Mouse (Mus musculus): Measurements from ENCODE around the gene Gm11567.
"Not testable (repeated sequence)": the region's sequence is repeated elsewhere in the genome, so short reads cannot be mapped to it uniquely, and the experiment has no call there.

Gene Gm11567

GRCm38 (mm10) chr11:99878887-99879286, at the start of gene Gm11567:
TSS of gene Gm11567 (plus strand) at chr11:99879187.
- not testable (repeated sequence) for DNase-seq (ENCODE audit: low spot score in 2 of 2)

DNA sequence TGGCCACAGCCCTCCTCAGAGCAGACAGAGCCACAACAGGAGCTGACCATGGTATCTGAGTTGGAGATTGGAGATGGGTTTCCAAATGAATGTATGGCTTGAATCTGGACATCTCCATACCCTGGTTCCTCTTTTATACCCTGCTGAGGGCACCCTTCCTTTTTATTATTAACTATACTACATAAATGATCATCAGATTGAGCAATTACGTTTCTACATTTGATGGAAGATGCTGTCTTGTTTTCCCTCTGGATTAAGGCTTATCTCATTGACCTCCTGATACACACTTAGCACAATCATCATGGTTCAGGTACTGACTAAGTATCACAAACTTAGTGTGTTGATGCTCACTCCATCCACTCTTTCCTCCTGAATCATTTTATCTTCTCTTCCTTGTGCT, 41.0 kb upstream of the Gm11567 start, which contains the start of gene 2300003K06Rik:
Gene 2300003K06Rik (minus strand): TSS at position 101 of the 400 bp plus-strand sequence.
- no peak for DNase-seq (ENCODE audit: low spot score in 2 of 2)

DNA sequence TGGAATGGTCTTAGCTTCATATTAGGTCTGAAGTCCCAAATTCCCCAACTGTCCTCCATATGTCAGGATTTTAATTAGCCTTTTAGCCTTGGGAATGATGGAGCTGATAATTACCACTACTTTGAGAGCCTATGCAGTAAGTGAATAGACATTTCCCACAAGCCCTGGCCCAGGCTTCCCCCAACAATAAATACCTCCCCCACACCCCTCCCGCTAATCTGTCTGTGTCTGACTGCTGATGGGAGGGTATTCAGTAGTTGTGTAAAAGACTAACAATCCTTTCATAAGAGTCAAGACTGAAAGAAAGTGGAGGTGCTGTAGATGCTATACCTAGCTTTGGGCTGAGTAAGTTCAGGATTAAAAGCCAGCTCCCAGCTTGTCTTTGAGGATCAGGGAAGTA, 36.8 kb upstream of the Gm11567 start:
- DNase-seq (ENCODE audit: low spot score in 2 of 2): no peak

DNA sequence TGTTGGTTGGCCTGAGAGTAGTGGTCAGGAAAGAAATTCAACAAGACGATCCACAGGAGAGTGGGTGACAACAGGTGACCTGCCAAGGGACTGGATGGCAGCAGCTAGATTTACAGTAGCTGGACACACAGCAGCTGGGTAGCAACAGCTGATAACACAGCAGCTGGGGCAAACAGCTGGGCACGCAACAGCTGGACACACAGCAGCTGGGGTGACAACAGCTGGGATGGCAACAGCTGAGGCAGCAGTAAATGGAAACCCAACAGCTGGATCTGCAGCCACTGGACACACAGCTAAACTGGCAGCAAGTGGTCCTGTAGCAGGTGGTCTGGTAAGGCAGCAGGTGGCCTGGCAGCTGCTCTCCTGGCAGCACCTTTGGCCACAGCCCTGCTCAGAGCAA, 32.2 kb upstream of the Gm11567 start:
- DNase-seq (ENCODE audit: low spot score in 2 of 2): no peak

DNA sequence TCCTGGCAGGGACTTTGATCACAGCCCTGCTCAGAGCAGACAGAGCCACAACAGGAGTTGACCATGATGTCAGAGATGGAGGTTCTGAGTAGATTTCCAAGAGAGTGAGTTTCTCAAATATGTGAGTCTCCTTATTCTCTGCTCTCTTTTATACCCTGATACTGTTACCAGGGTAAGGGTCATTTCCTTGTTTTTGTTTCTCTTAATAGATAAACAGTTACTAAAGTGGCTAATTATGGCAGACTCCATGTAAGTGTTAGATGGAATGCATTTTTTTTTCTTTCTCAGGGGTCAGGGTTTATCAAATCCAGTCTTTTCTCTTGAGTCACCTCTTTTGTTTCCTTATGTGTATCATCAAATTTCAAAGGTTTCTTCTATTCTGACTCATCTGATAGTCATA, 27.5 kb upstream of the Gm11567 start, which contains the start of gene Krtap4-16:
Gene Krtap4-16 (minus strand): TSS at position 101 of the 400 bp plus-strand sequence.
- DNase-seq (ENCODE audit: low spot score in 2 of 2): no peak

DNA sequence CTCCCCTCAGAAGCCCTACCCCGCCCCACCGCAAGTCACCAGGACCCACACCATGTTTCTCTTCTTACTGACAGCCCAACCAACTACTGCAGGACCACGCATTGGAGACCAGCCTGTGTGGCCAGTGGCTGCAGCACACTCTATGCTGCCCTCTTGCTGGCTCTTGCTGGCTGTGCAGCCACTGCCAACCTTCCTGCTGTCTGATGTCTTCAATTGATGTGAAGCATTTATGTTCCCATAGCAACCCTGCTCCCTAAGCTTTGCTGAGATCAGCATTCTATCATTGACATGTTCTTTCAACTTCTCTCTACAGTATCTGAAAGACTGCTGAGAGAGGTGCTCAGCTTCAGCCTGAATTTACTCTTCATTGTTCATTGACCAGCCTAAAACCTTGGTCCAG, 24.9 kb upstream of the Gm11567 start:
- DNase-seq (ENCODE audit: low spot score in 2 of 2): no peak

GRCm38 (mm10) chr11:99857617-99858016, 21.4 kb upstream of the Gm11567 start, which contains the start of gene Gm11568:
TSS of gene Gm11568 (plus strand) at chr11:99857917.
- no peak for DNase-seq (ENCODE audit: low spot score in 2 of 2)

GRCm38 (mm10) chr11:99858761-99859160, 20.2 kb upstream of the Gm11567 start:
- DNase-seq (ENCODE audit: low spot score in 2 of 2): no peak

DNA sequence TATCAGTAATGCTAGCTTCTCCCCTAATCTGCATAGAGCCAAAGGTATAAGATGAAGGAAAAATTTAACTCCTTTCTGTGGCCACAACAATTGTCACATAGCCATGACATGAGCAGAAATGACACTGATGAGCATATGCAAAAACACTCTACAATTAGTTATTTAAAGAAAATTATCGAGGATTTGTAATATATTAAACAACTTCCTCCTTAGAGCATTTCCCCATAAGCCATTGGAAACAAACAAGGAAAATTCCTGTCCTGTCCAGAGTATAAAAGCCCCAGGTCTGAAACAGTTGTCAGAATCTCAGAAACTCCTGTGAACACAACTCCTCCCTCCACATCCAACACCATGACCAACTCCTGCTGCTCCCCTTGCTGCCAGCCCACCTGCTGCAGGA, 14.8 kb upstream of the Gm11567 start, which contains the start of gene Gm11559:
Gene Gm11559 (plus strand): TSS at position 301 of the 400 bp plus-strand sequence.
- DNase-seq (ENCODE audit: low spot score in 2 of 2): not testable (repeated sequence)

DNA sequence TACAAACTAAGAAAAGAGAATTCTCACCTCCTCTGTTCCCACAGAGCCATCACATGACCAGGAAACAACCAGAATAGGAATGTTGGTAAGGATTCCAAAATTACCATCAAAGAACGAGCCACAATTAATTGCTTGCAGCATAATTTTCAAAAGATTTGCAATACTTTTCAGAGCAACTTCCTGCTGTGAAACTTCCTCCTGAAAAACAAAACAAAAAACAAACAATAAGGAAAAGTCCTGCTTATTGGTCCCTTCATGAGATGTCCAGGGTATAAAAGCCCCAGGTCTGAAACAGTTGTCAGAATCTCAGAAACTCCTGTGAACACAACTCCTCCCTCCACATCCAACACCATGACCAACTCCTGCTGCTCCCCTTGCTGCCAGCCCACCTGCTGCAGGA, 5.9 kb upstream of the Gm11567 start, which contains the start of gene Krtap9-1:
Gene Krtap9-1 (plus strand): TSS at position 301 of the 400 bp plus-strand sequence.
- DNase-seq (ENCODE audit: low spot score in 2 of 2): not testable (repeated sequence)

DNA sequence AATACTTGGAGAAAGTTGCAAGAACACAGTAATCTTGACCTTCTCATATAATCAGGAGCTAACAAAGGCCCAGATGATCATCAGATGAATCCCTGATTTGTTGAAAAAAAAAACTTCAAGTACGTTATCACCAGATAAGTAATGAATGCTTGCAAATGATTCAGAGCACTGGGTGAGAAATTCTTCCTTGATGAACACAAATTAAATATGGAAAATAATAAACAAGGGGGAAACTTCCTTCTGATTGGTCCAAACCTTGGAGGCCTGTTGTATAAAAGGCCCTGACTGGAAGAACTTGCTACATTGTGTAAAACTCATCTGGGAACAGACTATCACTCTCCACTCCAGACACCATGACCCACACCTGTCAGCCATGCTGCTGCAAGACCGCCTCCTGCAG, 28.6 kb downstream of the Gm11567 start, which contains the start of gene Krtap31-1:
Gene Krtap31-1 (plus strand): TSS at position 301 of the 400 bp plus-strand sequence.
- DNase-seq (ENCODE audit: low spot score in 2 of 2): no peak

DNA sequence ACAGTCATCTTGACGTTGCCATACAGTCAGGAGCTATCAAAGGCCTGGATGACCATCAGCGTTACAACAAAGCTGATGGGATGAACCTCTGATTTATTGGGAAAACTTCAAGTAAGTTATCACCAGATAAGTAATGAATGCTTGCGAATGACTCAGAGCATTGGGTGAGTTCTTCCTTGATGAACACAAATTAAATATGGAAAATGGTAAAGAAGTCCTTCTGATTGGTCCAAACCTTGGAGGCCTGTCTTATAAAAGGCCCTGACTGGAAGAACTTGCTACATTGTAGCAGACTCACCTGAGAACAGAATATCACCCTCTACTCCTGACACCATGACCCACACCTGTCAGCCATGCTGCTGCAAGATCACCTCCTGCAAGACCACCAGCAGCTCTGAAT, 35.5 kb downstream of the Gm11567 start, which contains the start of gene Gm11565:
Gene Gm11565 (plus strand): TSS at position 301 of the 400 bp plus-strand sequence.
- no peak for DNase-seq (ENCODE audit: low spot score in 2 of 2)
